Mouse (Mus musculus): ENCODE data around the gene Trim44. TPM values are rescaled to one million over a fixed set of nuclear protein-coding genes. Genes with fewer than 3 reads are reported as not detected.
A peak's percentile ranks its signal among the peaks of the same experiment; 100 is the strongest.

Gene Trim44
- 100 to 1,000 TPM; 182 to 183 TPM for total RNA-seq (2021)
- long read RNA-seq, experiment 1, full-length matches to known transcripts, result 10 of 442 reads
- long read RNA-seq, experiment 1, partial matches to known transcripts, result 2 of 442 reads
- long read RNA-seq, experiment 1, other reads (novel, unspliced or antisense), result 430 of 442 reads
- long read RNA-seq, experiment 2, full-length matches to known transcripts, result 7 of 326 reads
- long read RNA-seq, experiment 2, partial matches to known transcripts, result 2 of 326 reads
- long read RNA-seq, experiment 2, other reads (novel, unspliced or antisense), result 317 of 326 reads

GRCm38 (mm10) chr2:102407363-102408184 is at the start of gene Trim44:
Gene Trim44, minus strand, starts transcription at chr2:102407828.
- intact Hi-C loops (cut with DNase I), result no loop called here
- Histone ChIP-seq H3K4me3 (peak within 1 kb of the TSS; percentile 34), H3K27ac (no peak within 1 kb of the TSS)
- no peak for TF ChIP-seq CTCF (IDR thresholded peaks at IDR 0.05)
- no peak for DNase-seq (ENCODE audit: extremely low spot score in 1 of 2, low spot score in 2 of 2)

- H3K27ac ChIP-seq, result no peak overlapping the region
- no peak for TF ChIP-seq CTCF (IDR thresholded peaks at IDR 0.05)
- no peak for DNase-seq (ENCODE audit: extremely low spot score in 1 of 2, low spot score in 2 of 2)
- intact Hi-C loops (cut with DNase I), result no loop called here
- H3K4me3 ChIP-seq, result no peak overlapping the region
Measured at GRCm38 (mm10) chr2:102455126-102455525, 47.5 kb upstream of the Trim44 start.

- no peak for DNase-seq (ENCODE audit: extremely low spot score in 1 of 2, low spot score in 2 of 2)
- Histone ChIP-seq H3K4me3 (no peak overlapping the region), H3K27ac (no peak overlapping the region)
- intact Hi-C loops (cut with DNase I), result loop anchor here (1.0 to 5.0 kb wide), 7 partner anchors 136 to 746 kb away; partner anchors contain the start of gene Ldlrad3
- TF ChIP-seq CTCF (IDR thresholded peaks at IDR 0.05), result peak; percentile 79
Measured at GRCm38 (mm10) chr2:102453447-102453846, 45.8 kb upstream of the Trim44 start.

- peak within 1 kb of the TSS; percentile 91 for H3K27ac ChIP-seq
- intact Hi-C loops (cut with DNase I), result loop anchor here (1.0 to 5.0 kb wide), 8 partner anchors 51 to 745 kb away; partner anchors contain the start of gene Ldlrad3
- no peak for DNase-seq (ENCODE audit: extremely low spot score in 1 of 2, low spot score in 2 of 2)
- no peak for TF ChIP-seq CTCF (IDR thresholded peaks at IDR 0.05)
- peak within 1 kb of the TSS; percentile 87 for H3K4me3 ChIP-seq
Measured at GRCm38 (mm10) chr2:102451671-102452549, 44.3 kb upstream of the Trim44 start, which contains the start of gene Fjx1. Gene Fjx1, minus strand, starts transcription at chr2:102452499.

GRCm38 (mm10) chr2:102450761-102451670 is 43.4 kb upstream of the Trim44 start:
- peak; percentile 35 for TF ChIP-seq CTCF (IDR thresholded peaks at IDR 0.05)
- intact Hi-C loops (cut with DNase I), result loop anchor here (2.0 to 5.0 kb wide), 7 partner anchors 50 to 744 kb away; partner anchors contain the start of gene Ldlrad3
- peak; percentile 59 to 62 for DNase-seq (ENCODE audit: extremely low spot score in 1 of 2, low spot score in 2 of 2)
- Histone ChIP-seq H3K27ac (peak overlapping the region; percentile 91), H3K4me3 (peak overlapping the region; percentile 87)

- no peak; the same call in 1 of the 2 replicates for TF ChIP-seq CTCF (IDR thresholded peaks at IDR 0.05)
- intact Hi-C loops (cut with DNase I), result loop anchor here (2.0 to 5.0 kb wide), 7 partner anchors 50 to 743 kb away; partner anchors contain the start of gene Ldlrad3
- peak overlapping the region; percentile 91 for H3K27ac ChIP-seq
- DNase-seq (ENCODE audit: extremely low spot score in 1 of 2, low spot score in 2 of 2), result peak; percentile 43 to 60
- peak overlapping the region; percentile 87 for H3K4me3 ChIP-seq
Measured at GRCm38 (mm10) chr2:102450248-102450760, 42.7 kb upstream of the Trim44 start.

GRCm38 (mm10) chr2:102449630-102450247 is 42.1 kb upstream of the Trim44 start:
- intact Hi-C loops (cut with DNase I), result loop anchor here (2.0 to 5.0 kb wide), 7 partner anchors 49 to 742 kb away; partner anchors contain the start of gene Ldlrad3
- H3K27ac ChIP-seq, result peak overlapping the region; percentile 91
- TF ChIP-seq CTCF (IDR thresholded peaks at IDR 0.05), result no peak
- H3K4me3 ChIP-seq, result peak overlapping the region; percentile 87
- DNase-seq (ENCODE audit: extremely low spot score in 1 of 2, low spot score in 2 of 2), result peak; percentile 24 to 25

- no peak overlapping the region; the same call in 1 of the 2 replicates for H3K27ac ChIP-seq
- DNase-seq (ENCODE audit: extremely low spot score in 1 of 2, low spot score in 2 of 2), result no peak
- TF ChIP-seq CTCF (IDR thresholded peaks at IDR 0.05), result no peak
- peak overlapping the region; percentile 87 for H3K4me3 ChIP-seq
- intact Hi-C loops (cut with DNase I), result no loop called here
Measured at GRCm38 (mm10) chr2:102449056-102449455, 41.4 kb upstream of the Trim44 start.

- intact Hi-C loops (cut with DNase I), result no loop called here
- no peak overlapping the region for H3K27ac ChIP-seq
- H3K4me3 ChIP-seq, result no peak overlapping the region
- DNase-seq (ENCODE audit: extremely low spot score in 1 of 2, low spot score in 2 of 2), result no peak
- TF ChIP-seq CTCF (IDR thresholded peaks at IDR 0.05), result no peak
Measured at GRCm38 (mm10) chr2:102447831-102448230, 40.2 kb upstream of the Trim44 start.

- TF ChIP-seq CTCF (IDR thresholded peaks at IDR 0.05), result no peak
- intact Hi-C loops (cut with DNase I), result no loop called here
- Histone ChIP-seq H3K4me3 (no peak overlapping the region), H3K27ac (no peak overlapping the region)
- no peak for DNase-seq (ENCODE audit: extremely low spot score in 1 of 2, low spot score in 2 of 2)
Measured at GRCm38 (mm10) chr2:102446851-102447250, 39.2 kb upstream of the Trim44 start.
